Mouse (Mus musculus) cerebellum, adult 2 months (tissue): ENCODE measurements around the gene Zc3h12b. TPM values are rescaled to one million over a fixed set of nuclear protein-coding genes. Genes with fewer than 3 reads are reported as not detected.
"Not testable (repeated sequence)": the region's sequence is repeated elsewhere in the genome, so short reads cannot be mapped to it uniquely, and the experiment has no call there.

Experiments used
- DNase-seq, 2 experiments: peaks; one replicate each; pipeline ENCODE4 v3.0.0; 2021
- H3K27ac ChIP-seq: fragments of 200-500 bp; 2 replicates; pipeline ENCODE4 v1.5.1; 2012; ENCODE audit warnings: low read length, control low read depth, inconsistent platforms; ENCODE audit not compliant: insufficient read depth
- H3K27me3 ChIP-seq: fragments of 200-500 bp; 2 replicates; pipeline ENCODE4 v1.6.1; 2012; ENCODE audit warnings: inconsistent platforms, mild to moderate bottlenecking, low read length, moderate library complexity; ENCODE audit not compliant: control insufficient read depth, insufficient read depth
- H3K4me1 ChIP-seq: fragments of 200-500 bp; 2 replicates; pipeline ENCODE4 v1.6.1; 2011; ENCODE audit warnings: low read length; ENCODE audit not compliant: control insufficient read depth, insufficient read depth
- H3K4me3 ChIP-seq: fragments of 200-500 bp; replicated peaks from 2 replicates; pipeline ENCODE3; 2011; ENCODE audit warnings: mild to moderate bottlenecking, low read depth, low read length, control low read depth; ENCODE audit not compliant: insufficient read depth
- CTCF ChIP-seq: fragments of 200-500 bp; IDR thresholded peaks from 2 replicates; pipeline ENCODE4 v1.5.1; 2011; ENCODE audit warnings: low read depth, mild to moderate bottlenecking, control low read depth, low read length, moderate library complexity, borderline replicate concordance; ENCODE audit not compliant: insufficient read depth
- POLR2A ChIP-seq: fragments of 200-500 bp; IDR thresholded peaks from 2 replicates; pipeline ENCODE4 v1.6.1; 2011; ENCODE audit warnings: low read length, control low read depth, borderline replicate concordance; ENCODE audit not compliant: insufficient read depth
- WGBS: fragments of 180-500 bp; shearing (Covaris S2); methylation state at CpG from one replicate; pipeline ENCODE4 v1.1.7; 2018; 5-methylcytosine and 5-hydroxymethylcytosine counted together
- polyA plus RNA-seq: library from polyadenylated mRNA; depleted of rRNA; stranded (reverse); fragments of >200 nt; gene quantifications from 2 replicates; pipeline ENCODE4 v1.2.3, GENCODE M21; 2012

Zc3h12b gene
- polyA plus RNA-seq, 1 experiment: 7.6 TPM

- Histone ChIP-seq H3K4me1 (no peaks in the 10 kb centered on the region), H3K27ac (no peak overlapping the region), H3K27me3 (no peaks in the 10 kb centered on the region), H3K4me3 (no peak overlapping the region)
- no peak for DNase-seq
- TF ChIP-seq CTCF (no peak), POLR2A (no peak)
- WGBS: 96% methylated on average over 3 of the region's 3 CpGs
Measured at GRCm38 (mm10) chrX:95902716-95903115, 191.2 kb downstream of the Zc3h12b start.

DNA sequence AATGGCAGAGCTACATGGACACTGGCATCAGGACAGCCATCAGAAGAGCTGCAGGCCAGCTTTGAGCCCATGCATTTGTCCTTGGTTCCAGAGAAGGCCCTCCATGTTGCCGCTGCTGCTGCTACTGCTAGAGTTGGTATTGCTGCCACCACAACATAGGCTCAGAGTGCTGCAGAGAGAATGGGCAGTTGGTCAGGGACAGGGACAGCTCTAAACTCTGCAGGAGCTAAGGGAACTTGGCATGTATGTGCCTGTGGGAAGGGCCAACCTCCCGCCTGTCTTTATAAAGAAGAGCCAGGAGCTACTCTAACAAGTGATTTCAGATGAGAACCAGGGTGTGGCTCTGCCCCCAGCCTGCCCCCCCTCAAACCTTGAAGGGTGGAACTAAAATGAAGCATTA is 224.0 kb downstream of the Zc3h12b start:
- no peak overlapping the region for H3K4me3 ChIP-seq
- no peak overlapping the region for H3K27ac ChIP-seq
- WGBS: 31% methylated on average over 2 of the region's 2 CpGs
- TF ChIP-seq CTCF: no peak
- TF ChIP-seq POLR2A: no peak
- H3K4me1 ChIP-seq: peaks cover 2% of the 10 kb centered on the region
- DNase-seq: peak; percentile 37 to 62
- no peaks in the 10 kb centered on the region for H3K27me3 ChIP-seq

DNA sequence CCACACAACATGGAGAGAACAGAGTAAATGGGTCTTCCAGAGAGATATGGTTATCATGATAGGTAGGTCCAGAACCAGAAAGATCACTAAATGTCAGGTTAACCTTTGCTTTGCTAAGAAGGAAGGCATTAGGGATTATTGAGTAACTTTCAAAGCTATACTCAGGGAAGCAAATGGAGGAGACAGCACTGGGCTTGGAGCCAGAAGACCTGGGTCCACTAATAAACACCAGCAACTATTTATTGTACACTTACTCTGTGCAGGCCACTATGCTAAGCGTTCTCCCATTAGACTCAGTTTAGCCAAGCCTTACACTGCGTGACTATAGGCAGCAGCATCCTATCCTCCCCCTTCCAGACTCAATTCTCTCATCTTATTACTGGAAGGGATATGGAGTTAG is 234.0 kb downstream of the Zc3h12b start:
- Histone ChIP-seq H3K4me1 (no peaks in the 10 kb centered on the region), H3K27ac (no peak overlapping the region), H3K27me3 (no peaks in the 10 kb centered on the region), H3K4me3 (no peak overlapping the region)
- TF ChIP-seq POLR2A (no peak), CTCF (no peak)
- 98% methylated on average over 2 of the region's 2 CpGs for WGBS
- no peak for DNase-seq

- H3K4me3 ChIP-seq: no peak overlapping the region
- H3K4me1 ChIP-seq: no peaks in the 10 kb centered on the region
- WGBS: 87% methylated on average over 4 of the region's 4 CpGs
- DNase-seq: no peak
- no peak for TF ChIP-seq CTCF
- H3K27me3 ChIP-seq: no peaks in the 10 kb centered on the region
- H3K27ac ChIP-seq: no peak overlapping the region
Measured at GRCm38 (mm10) chrX:95948135-95948534, 236.7 kb downstream of the Zc3h12b start.

- Histone ChIP-seq H3K4me3 (no peak overlapping the region), H3K27me3 (no peaks in the 10 kb centered on the region), H3K27ac (no peak overlapping the region), H3K4me1 (0 out of 2 replicates have a peak, but pooled peaks cover 2% of the 10 kb centered on the region)
- TF ChIP-seq POLR2A (no peak), CTCF (peak; percentile 18; the same call in 1 of the 2 replicates)
- WGBS: 35% methylated on average over 3 of the region's 3 CpGs
- DNase-seq: no peak
Measured at GRCm38 (mm10) chrX:95950776-95951175, 239.3 kb downstream of the Zc3h12b start.

GRCm38 (mm10) chrX:95956497-95957293 is 245.2 kb downstream of the Zc3h12b start, which contains the start of gene Las1l:
Gene Las1l (minus strand): TSS chrX:95956962.
- 8% methylated on average over 42 of the region's 42 CpGs for WGBS
- peak; percentile 91 to 94 for DNase-seq
- H3K4me3 ChIP-seq: peak within 1 kb of the TSS; percentile 75
- TF ChIP-seq CTCF (peak; percentile 10; the same call in 1 of the 2 replicates), POLR2A (peak; percentile 86)
- H3K4me1 ChIP-seq: 0 out of 2 replicates have a peak, but pooled peaks cover 2% of the 10 kb centered on the region
- H3K27ac ChIP-seq: peak within 1 kb of the TSS; percentile 2; the same call in 1 of the 2 replicates
- H3K27me3 ChIP-seq: no peaks in the 10 kb centered on the region

- WGBS: 21% methylated on average over 11 of the region's 11 CpGs
- peak overlapping the region; percentile 53 for H3K4me3 ChIP-seq
- not testable (repeated sequence) for H3K4me1 ChIP-seq, H3K27me3 ChIP-seq, H3K27ac ChIP-seq
- peak; percentile 22 to 29 for DNase-seq
Measured at GRCm38 (mm10) chrX:95957461-95957860, 246.0 kb downstream of the Zc3h12b start.

- DNase-seq: no peak
Measured at GRCm38 (mm10) chrX:95963366-95963765, 251.9 kb downstream of the Zc3h12b start.

More at GRCm38 (mm10) chrX:95963366-95963765, 251.9 kb downstream of the Zc3h12b start:
- Histone ChIP-seq H3K4me3 (no peak overlapping the region), H3K4me1 (no peaks in the 10 kb centered on the region), H3K27ac (no peak overlapping the region), H3K27me3 (no peaks in the 10 kb centered on the region)
- 72% methylated on average over 2 of the region's 2 CpGs for WGBS
- TF ChIP-seq POLR2A (no peak), CTCF (no peak)
